Mouse (Mus musculus): ENCODE data around the gene Tmbim6. TPM values are rescaled to one million over a fixed set of nuclear protein-coding genes. Genes with fewer than 3 reads are reported as not detected.

Tmbim6 gene
- polyA plus RNA-seq, 1 experiment: 634 TPM

DNA sequence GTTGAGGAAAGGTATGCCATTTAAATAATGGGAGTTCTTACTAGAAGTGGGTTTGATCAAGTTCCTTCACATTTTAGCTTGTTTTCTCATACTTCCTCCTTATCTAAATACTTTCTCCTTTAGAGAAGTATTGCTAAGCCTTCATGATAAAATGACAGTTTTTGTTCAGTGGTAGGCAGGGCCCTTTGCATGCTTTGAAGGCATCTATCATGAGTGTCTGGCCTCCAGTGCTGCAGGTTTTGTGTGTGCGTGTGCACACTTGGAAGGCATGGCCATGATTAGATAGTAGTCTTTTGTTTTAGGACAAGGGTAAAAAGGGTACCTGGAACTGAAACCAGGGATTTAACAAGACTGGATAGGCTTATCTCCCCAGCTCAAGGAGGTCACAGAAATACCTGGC lies 3.8 kb downstream of the Tmbim6 start:
- Histone ChIP-seq H3K4me3 (ENCODE audit: insufficient read depth, low read depth, low read length) (peak overlapping the region; percentile 7; the same call in 1 of the 2 replicates), H3K4me1 (ENCODE audit: control insufficient read depth, insufficient read depth, insufficient read length, low read length) (peaks cover 33% of the 10 kb centered on the region), H3K27ac (replicated peaks; ENCODE audit: low read depth, low read length) (no peak overlapping the region; the same call in 1 of the 2 replicates)

DNA sequence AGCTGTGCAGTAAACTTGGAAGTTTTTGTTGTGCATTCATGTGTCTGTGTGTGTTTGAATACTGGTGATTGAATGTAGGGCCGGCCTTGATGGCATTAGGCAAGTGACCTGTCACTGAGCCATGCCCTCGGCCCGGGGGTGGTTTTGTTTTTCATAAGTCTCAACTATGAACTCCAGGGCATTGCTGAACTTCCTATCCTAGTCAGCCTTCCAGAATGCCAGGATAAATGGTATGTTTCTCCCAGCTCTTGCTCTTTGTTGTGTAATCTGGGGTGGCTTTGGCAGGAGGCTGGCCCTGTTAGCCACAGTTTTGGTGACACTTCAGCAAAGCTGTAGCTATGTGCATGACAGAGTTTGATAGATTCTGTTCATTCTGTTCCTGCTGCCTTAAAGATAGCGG lies 4.2 kb downstream of the Tmbim6 start:
- Histone ChIP-seq H3K27ac (replicated peaks; ENCODE audit: low read depth, low read length) (peak overlapping the region; percentile 0; the same call in 1 of the 2 replicates), H3K4me3 (ENCODE audit: insufficient read depth, low read depth, low read length) (peak overlapping the region; percentile 7; the same call in 1 of the 2 replicates)

DNA sequence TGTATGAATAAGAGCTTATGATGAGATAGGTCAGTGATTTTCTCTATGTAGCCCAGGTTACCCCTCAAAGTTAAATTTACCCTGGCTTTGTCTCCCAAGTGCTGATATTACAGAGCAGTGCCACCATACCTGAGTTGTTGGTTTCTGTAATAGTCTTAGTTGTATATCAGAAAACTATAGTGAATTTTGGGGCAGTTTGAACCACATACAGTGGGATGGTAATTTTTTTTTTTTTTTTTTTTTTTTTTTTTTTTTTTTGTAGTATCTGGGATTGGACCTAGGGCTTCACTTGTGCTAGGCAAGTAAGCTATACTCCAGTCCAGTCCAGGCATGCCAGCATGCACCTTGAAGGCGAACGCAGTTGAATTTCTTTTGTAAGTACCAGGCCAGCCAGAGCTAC lies 4.9 kb downstream of the Tmbim6 start:
- Histone ChIP-seq H3K4me3 (ENCODE audit: insufficient read depth, low read depth, low read length) (no peak overlapping the region), H3K4me1 (ENCODE audit: control insufficient read depth, insufficient read depth, insufficient read length, low read length) (peaks cover 33% of the 10 kb centered on the region), H3K27ac (replicated peaks; ENCODE audit: low read depth, low read length) (no peak overlapping the region)

More for the DNA sequence above, 4.2 kb downstream of the Tmbim6 start:
- H3K4me1 ChIP-seq (ENCODE audit: control insufficient read depth, insufficient read depth, insufficient read length, low read length): peaks cover 33% of the 10 kb centered on the region

DNA sequence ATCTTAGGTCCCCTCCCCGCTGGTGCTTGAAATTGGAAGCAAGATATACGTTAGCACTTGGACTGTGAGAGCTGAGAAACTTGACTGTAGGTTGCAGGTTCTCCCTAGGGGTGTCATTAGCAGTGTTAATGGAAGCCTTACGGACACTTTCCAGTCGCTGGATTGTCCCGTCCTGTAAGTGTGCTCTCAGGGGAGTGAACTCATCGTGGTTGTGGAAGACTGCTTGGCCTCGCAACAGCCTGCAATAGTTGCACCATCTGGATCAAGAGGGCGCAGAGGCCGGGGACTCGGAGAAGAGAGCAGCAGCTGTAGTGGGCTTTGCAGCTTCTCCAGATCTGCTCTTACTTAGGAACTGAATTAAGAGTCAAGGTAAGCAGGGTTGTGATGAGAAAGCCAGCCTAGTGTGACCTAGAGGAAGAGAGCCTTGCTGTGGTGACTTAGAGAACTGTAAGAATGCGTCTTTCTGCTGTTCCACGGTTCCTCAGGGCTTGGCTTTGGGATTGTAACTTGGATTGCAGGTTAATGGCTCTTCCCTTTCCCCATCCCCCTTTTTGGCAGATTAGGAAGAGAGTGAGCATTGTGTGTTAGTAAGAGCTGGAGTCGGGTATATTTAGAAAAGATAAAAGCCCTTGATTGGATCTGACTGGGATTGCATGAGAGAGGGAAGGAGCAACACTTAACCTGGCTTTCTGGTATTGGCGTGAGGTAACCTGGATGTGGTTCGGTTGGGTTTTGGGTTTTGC lies 7.0 kb downstream of the Tmbim6 start:
- H3K27ac ChIP-seq (replicated peaks; ENCODE audit: low read depth, low read length): peak overlapping the region; percentile 27
- peak overlapping the region; percentile 7; the same call in 1 of the 2 replicates for H3K4me3 ChIP-seq (ENCODE audit: insufficient read depth, low read depth, low read length)
- peaks cover 33% of the 10 kb centered on the region for H3K4me1 ChIP-seq (ENCODE audit: control insufficient read depth, insufficient read depth, insufficient read length, low read length)

DNA sequence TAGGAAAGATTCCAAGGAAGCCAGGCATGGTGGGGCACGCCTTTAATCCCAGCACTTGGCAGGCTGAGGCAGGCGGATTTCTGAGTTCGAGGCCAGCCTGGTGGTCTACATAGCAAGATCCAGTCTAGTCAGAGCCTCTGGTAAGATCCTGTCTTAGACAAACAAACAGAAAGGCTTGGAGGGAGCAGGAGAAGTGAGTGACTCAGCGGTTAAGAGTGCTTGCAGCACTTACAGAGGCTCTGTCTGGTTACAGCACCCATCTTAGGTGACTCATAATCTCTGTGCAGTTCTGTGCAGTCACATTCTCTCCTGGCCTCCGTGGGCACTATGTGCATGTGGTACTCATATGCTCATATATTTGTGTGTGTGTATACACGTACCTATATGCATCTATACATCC lies 7.9 kb downstream of the Tmbim6 start:
- H3K27ac ChIP-seq (replicated peaks; ENCODE audit: low read depth, low read length): no peak overlapping the region
- no peak overlapping the region for H3K4me3 ChIP-seq (ENCODE audit: insufficient read depth, low read depth, low read length)
- peaks cover 30% of the 10 kb centered on the region for H3K4me1 ChIP-seq (ENCODE audit: control insufficient read depth, insufficient read depth, insufficient read length, low read length)

DNA sequence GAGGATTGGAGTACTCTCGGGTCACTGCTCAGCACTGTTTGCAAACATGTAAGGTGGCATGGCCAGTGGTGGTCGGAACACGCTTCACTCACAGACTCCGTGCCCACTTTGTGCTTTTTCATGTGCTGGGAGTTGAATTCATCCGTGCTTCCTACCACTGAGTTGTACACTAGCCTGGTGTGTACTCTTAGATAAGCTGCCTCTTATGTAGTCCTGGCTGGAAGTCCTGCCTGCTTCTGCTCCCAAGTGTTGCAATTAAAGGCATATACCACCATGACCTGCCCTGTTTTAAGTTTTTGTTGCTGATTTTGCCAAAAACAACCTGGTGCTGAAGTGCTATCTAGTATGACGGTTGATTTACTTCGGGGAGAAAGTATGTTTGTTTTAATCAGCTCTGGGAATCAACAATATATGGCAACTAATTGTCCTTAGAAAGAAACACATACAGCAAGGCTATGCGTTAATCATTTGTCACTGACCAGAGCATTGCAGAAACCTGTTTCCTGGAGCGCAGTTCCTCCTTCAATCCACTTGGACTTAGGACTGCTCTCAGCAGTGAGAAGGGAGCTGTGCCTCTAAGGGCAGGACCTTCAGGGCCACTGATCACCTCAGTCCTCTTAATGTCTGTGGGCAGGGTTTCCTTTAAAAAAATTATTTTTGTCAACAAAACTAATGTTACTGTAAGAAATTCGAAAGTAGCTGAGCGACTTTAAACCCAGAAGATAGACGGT lies 10.6 kb downstream of the Tmbim6 start:
- Histone ChIP-seq H3K4me1 (ENCODE audit: control insufficient read depth, insufficient read depth, insufficient read length, low read length) (peaks cover 18% of the 10 kb centered on the region), H3K4me3 (ENCODE audit: insufficient read depth, low read depth, low read length) (no peak overlapping the region), H3K27ac (replicated peaks; ENCODE audit: low read depth, low read length) (no peak overlapping the region)

DNA sequence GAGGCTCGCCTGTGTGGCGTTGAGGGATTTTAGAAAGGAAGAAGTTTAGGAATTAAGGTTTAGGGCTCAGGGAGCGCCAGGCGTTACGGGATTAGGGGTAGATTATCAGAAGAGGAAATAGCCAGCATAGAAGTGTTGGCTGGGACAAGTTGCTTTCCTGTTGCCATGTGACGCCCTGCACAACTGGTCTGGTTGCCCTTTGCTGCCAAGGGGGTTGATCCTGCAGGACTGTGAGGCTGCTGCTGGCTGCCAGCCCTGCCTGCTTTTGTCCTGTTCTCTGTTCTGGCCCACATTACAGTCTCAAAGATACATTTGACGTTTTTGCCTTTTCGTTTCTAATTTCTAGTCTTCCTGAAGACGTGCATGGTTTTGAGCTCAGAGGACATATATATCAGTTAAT lies 12.5 kb downstream of the Tmbim6 start:
- Histone ChIP-seq H3K4me3 (ENCODE audit: insufficient read depth, low read depth, low read length) (no peak overlapping the region), H3K4me1 (ENCODE audit: control insufficient read depth, insufficient read depth, insufficient read length, low read length) (peaks cover 3% of the 10 kb centered on the region; the same call in 1 of the 2 replicates), H3K27ac (replicated peaks; ENCODE audit: low read depth, low read length) (no peak overlapping the region)

DNA sequence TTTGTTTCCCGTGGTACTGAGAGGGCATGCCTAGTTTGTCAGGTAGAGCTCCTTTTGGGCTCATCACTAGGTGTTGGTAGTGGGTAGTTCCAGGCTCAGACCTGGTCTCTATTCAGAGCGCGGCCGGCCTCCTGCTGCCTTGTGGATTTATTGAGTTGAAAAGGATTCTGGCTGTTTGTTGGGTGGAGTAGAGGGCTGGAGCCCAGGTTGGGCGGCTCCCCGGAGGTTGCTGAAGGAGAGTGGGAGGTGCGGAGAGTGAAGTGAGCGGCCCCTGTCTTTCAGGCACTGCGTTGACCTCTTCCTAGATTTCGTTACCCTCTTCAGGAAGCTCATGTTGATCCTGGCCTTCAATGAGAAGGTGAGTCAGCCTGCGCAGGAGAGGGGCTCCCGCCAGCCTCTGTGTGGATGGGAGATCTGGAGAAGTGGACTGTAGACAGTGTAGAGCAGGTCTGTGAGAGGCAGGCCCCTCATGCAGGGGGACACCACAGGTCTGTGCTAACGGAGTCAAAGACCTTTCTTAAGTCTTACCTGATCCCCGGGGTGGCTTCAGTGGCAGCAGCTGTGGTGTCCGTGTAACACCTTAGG lies 14.4 kb downstream of the Tmbim6 start:
- Histone ChIP-seq H3K4me1 (ENCODE audit: control insufficient read depth, insufficient read depth, insufficient read length, low read length) (no peaks in the 10 kb centered on the region), H3K4me3 (ENCODE audit: insufficient read depth, low read depth, low read length) (no peak overlapping the region), H3K27ac (replicated peaks; ENCODE audit: low read depth, low read length) (no peak overlapping the region)

DNA sequence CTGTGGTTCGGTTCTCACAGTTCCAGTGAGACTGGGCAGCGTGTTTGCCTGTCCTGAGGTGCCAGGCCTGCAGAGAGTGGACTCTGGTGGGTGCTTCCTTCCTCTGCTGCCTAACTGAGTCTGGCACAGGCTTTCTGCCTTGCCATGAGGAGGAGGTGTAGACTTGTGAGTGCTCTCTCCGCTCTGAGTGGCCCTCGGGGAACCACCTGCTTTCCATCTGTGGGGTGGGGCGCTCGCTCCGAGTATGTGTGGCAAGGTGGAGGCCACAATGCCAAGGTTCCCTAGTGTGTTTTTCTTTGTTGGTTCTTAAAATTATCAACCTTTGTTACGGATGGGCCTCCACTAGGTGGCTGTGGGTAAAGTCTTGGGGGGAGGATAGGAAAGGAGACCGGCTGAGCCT lies 16.2 kb downstream of the Tmbim6 start:
- Histone ChIP-seq H3K4me1 (ENCODE audit: control insufficient read depth, insufficient read depth, insufficient read length, low read length) (no peaks in the 10 kb centered on the region), H3K4me3 (ENCODE audit: insufficient read depth, low read depth, low read length) (no peak overlapping the region), H3K27ac (replicated peaks; ENCODE audit: low read depth, low read length) (no peak overlapping the region)

DNA sequence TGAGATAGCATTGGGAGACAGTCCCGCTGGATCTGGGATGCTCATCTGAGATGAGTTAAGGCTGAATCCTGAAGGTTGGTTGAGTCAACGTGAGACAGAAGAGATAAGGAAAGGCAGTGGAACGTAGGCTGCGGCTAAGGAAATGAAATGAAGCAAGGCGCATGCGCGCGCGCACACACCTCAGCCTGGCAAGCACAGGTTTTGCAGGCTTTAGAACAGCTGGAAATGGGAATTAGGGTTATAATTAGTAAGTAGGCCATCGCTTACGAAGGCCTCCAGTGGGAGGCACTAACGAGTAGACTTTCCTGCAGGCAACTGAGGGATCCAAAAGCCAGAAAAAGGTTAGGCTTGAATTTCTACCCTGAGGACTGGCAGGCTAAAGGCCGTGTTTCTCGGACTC lies 19.1 kb downstream of the Tmbim6 start:
- no peak overlapping the region for H3K27ac ChIP-seq (replicated peaks; ENCODE audit: low read depth, low read length)

DNA sequence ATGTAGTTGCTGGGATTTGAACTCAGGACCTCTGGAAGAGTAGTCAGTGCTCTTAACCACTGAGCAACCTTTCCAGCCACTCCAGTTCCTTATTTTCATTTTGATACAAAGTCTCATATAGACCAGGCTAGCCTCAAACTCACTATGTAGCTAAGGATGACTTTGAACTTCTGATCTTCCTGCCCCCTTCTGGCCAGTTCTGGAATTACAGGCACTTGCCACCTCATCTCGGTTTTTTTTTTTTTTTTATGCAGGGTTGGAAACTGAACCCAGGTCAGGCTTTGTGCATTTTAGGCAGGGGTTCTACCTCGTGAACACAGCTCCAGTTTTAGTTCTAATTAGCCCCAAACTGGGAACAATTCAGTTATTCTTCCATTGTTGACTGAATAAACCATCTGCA lies 23.1 kb downstream of the Tmbim6 start:
- no peak overlapping the region for H3K4me3 ChIP-seq (ENCODE audit: insufficient read depth, low read depth, low read length)
- H3K27ac ChIP-seq (replicated peaks; ENCODE audit: low read depth, low read length): no peak overlapping the region
- H3K4me1 ChIP-seq (ENCODE audit: control insufficient read depth, insufficient read depth, insufficient read length, low read length): peaks cover 2% of the 10 kb centered on the region

More for the DNA sequence above, 19.1 kb downstream of the Tmbim6 start:
- H3K4me1 ChIP-seq (ENCODE audit: control insufficient read depth, insufficient read depth, insufficient read length, low read length): no peaks in the 10 kb centered on the region
- H3K4me3 ChIP-seq (ENCODE audit: insufficient read depth, low read depth, low read length): no peak overlapping the region

DNA sequence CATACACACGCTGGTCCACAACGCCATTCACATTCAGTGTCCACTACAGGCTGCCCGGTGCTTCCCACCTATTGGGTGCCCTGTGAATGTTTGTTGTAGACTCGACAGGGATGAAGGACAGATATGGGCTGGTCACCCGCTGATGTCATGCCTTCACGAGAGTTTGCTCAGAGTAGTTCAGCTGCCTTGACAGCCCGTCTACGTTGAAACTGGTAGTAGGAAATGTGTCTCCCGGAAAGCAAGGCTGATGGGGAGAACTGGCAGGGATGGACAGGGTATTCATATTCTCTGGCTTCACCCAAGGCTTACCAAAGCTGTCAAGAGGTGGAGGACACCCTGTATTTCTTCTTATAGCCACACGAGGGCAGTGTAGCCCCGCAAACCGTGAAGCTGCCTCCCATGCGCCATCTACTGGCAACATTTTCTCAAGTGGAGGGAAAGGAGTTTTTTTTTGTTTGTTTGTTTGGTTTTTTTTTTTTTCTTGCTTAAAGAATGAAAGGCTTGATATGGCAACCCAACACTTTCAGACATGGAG lies 23.7 kb downstream of the Tmbim6 start:
- Histone ChIP-seq H3K27ac (replicated peaks; ENCODE audit: low read depth, low read length) (no peak overlapping the region), H3K4me3 (ENCODE audit: insufficient read depth, low read depth, low read length) (no peak overlapping the region), H3K4me1 (ENCODE audit: control insufficient read depth, insufficient read depth, insufficient read length, low read length) (peaks cover 4% of the 10 kb centered on the region)

DNA sequence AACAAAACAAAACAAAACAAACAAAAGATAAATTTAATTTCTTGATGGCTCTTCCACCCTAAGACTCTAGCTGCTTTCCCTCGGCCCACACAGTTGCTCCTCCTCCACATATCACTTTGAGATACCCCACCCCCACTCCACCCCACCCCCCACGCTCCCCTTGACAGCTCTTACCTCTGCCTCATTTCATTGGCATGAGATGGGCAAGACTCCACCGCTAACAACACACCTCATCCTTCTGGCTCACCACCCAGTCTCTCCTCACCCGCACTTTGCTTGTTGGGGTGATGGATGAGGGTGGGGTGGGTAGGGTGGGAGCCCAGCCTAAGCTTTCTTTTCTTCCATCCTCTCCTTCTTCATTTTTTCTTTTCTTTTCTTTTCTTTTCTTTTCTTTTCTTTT lies 24.3 kb downstream of the Tmbim6 start:
- no peak overlapping the region for H3K4me3 ChIP-seq (ENCODE audit: insufficient read depth, low read depth, low read length)
- H3K27ac ChIP-seq (replicated peaks; ENCODE audit: low read depth, low read length): no peak overlapping the region
- peaks cover 7% of the 10 kb centered on the region for H3K4me1 ChIP-seq (ENCODE audit: control insufficient read depth, insufficient read depth, insufficient read length, low read length)

DNA sequence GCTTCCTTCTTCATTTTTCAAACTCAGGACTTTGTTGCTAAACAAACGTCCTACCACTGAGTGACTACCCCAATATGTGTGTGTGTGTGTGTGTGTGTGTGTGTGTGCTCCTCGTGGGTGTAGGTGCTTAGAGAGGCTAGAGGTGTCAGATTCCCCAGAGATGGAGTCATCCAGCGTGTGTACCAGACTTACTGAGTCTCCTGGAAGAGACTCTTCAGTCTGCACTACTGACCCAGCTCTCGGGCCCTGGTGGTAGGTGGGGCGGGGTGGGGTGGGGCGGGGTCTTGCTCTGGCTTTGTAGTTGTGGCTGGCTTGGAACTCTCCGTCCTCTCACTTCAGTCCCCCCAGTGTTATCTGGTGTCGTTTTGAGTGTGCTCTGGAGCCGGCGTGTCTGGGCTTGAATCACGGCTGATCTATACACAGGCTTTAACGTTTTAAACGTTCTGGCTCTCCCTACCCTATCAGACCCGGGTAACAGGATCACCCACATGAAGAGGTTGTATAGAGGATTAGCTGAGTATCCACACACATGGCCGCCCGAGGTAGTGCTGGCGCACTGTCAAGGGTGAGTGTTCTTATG lies 25.1 kb downstream of the Tmbim6 start:
- Histone ChIP-seq H3K4me1 (ENCODE audit: control insufficient read depth, insufficient read depth, insufficient read length, low read length) (peaks cover 7% of the 10 kb centered on the region), H3K27ac (replicated peaks; ENCODE audit: low read depth, low read length) (no peak overlapping the region), H3K4me3 (ENCODE audit: insufficient read depth, low read depth, low read length) (no peak overlapping the region)

DNA sequence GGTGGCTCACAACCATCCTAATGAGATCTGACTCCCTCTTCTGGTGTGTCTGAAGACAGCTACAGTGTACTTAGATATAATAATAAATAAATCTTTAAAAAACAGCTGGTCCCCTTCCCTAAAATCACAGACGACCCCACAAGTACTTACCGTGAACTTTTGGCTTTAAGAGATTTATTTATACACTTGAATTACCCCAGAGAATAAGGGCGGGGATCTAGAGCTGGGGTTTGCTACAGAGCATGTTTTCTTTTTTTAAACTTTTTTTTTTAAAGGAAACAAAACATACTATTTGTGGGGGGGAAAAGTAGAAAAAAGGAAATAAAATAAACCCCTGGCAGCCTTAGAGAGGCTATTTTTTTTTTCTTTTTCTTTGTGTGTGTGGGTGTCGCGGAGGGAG lies 27.4 kb downstream of the Tmbim6 start:
- Histone ChIP-seq H3K4me1 (ENCODE audit: control insufficient read depth, insufficient read depth, insufficient read length, low read length) (peaks cover 7% of the 10 kb centered on the region), H3K4me3 (ENCODE audit: insufficient read depth, low read depth, low read length) (no peak overlapping the region), H3K27ac (replicated peaks; ENCODE audit: low read depth, low read length) (no peak overlapping the region)
